In the genomic region with DNA sequence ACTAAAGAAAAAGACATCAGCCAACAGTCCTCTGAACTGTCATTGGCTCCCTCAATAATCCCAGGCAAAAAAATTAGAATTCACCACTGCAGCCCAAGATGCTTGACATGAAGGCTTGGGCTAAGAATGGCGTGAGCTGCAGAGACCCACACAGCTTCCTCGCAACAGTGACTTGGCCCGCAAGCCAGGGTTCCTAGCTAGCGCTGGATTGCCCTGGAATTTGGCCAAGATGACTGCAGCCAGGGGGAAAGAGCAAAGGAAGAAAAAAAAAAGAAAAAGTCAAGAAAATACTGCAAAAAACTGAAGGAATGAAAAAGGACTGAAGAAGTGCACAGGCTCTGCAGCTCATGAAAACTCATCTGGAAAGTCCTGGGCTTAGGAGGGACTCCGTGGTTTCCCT, we compare ENCODE assay signal across 12 mouse cellular contexts. TPM values are rescaled to one million over a fixed set of nuclear protein-coding genes. Genes with fewer than 3 reads are reported as not detected.
DNase-seq lines count a peak whose midpoint lies in the region; ATAC-seq and TF ChIP-seq lines count a peak whose summit lies in the region.
"Had no signal": no experiment of that assay in that cellular context is flagged by ENCODE, and none has a peak within 500 bp of the region (broad histone marks: within the 10 kb centered on the region; RNA-seq: fewer than 3 reads in every experiment).

No protein-coding gene starts in this region.

- H3K9ac ChIP-seq in forebrain, embryonic 11.5 days (ENCODE audit: low read length): no peak overlapping the region
- no peak overlapping the region for H3K9ac ChIP-seq in forebrain, embryonic 13.5 days
- H3K9ac ChIP-seq in lung, embryonic 16.5 days (ENCODE audit: low read length): no peak overlapping the region
- H3K9ac ChIP-seq: hindbrain, embryonic 14.5 days; midbrain, embryonic 13.5 days had no signal

- no peaks in the 10 kb centered on the region for H3K36me3 ChIP-seq in forebrain, embryonic 11.5 days (ENCODE audit: control insufficient read depth, insufficient read depth, low read length)
- H3K36me3 ChIP-seq in forebrain, embryonic 13.5 days (ENCODE audit: poor library complexity, severe bottlenecking): no peaks in the 10 kb centered on the region
- H3K36me3 ChIP-seq in lung, embryonic 16.5 days (ENCODE audit: control insufficient read depth, insufficient read depth, low read length): no peaks in the 10 kb centered on the region
- H3K36me3 ChIP-seq: midbrain, embryonic 13.5 days had no signal

- no peak for TF ChIP-seq CTCF in lung, adult 2 months (IDR thresholded peaks at IDR 0.05; ENCODE audit: insufficient read depth, low read length)

- TF ChIP-seq POLR2A in lung, adult 2 months (IDR thresholded peaks at IDR 0.05; ENCODE audit: borderline replicate concordance, extremely low read depth, low read depth, low read length): no peak

- intact Hi-C loops in gastrocnemius, postnatal 14 days (cut with DNase I; ENCODE audit: low total_unique reads): no loop called here

- peak; percentile 31 for DNase-seq in forebrain, embryonic 11.5 days (ENCODE audit: low spot score)
- no peak for DNase-seq in lung, adult 2 months
- peak; percentile 63 for DNase-seq in gastrocnemius, postnatal 14 days
- DNase-seq in kidney, postnatal 4 days: peak; percentile 63 to 75
- no peak for DNase-seq in natural killer cell, adult 2 months (ENCODE audit: low spot score in 2 of 2)
- DNase-seq in urinary bladder, adult 18-20 months (ENCODE audit: low spot score in 2 of 2): no peak
- DNase-seq: thymus, postnatal 25 days had no signal

- no peak overlapping the region for H3K4me3 ChIP-seq in forebrain, embryonic 11.5 days (ENCODE audit: low read depth, low read length)
- no peak overlapping the region for H3K4me3 ChIP-seq in forebrain, embryonic 13.5 days
- no peak overlapping the region for H3K4me3 ChIP-seq in lung, embryonic 16.5 days (ENCODE audit: low read length)
- H3K4me3 ChIP-seq in lung, adult 2 months (replicated peaks; ENCODE audit: extremely low read depth, low read depth, low read length): no peak overlapping the region
- H3K4me3 ChIP-seq: midbrain, embryonic 13.5 days had no signal

- H3K4me1 ChIP-seq in forebrain, embryonic 11.5 days (replicated peaks; ENCODE audit: control insufficient read depth, insufficient read depth, low read length): peaks cover 26% of the 10 kb centered on the region
- H3K4me1 ChIP-seq in forebrain, embryonic 13.5 days: peaks cover 30% of the 10 kb centered on the region
- H3K4me1 ChIP-seq in lung, embryonic 16.5 days (replicated peaks; ENCODE audit: control insufficient read depth, insufficient read depth, low read length): peaks cover 31% of the 10 kb centered on the region
- H3K4me1 ChIP-seq in lung, adult 2 months (ENCODE audit: control insufficient read depth, insufficient read depth, low read length): peaks cover 9% of the 10 kb centered on the region

- no peak overlapping the region for H3K27ac ChIP-seq in forebrain, embryonic 11.5 days (ENCODE audit: low read depth, low read length)
- H3K27ac ChIP-seq in forebrain, embryonic 13.5 days: no peak overlapping the region
- peak overlapping the region; percentile 7; the same call in 1 of the 2 replicates for H3K27ac ChIP-seq in lung, embryonic 16.5 days (ENCODE audit: low read length)
- H3K27ac ChIP-seq: hindbrain, embryonic 14.5 days; midbrain, embryonic 13.5 days had no signal

- H3K27me3 ChIP-seq in forebrain, embryonic 11.5 days (ENCODE audit: control insufficient read depth, insufficient read depth, low read length): no peaks in the 10 kb centered on the region
- 0 out of 2 replicates have a peak, but pooled peaks cover 2% of the 10 kb centered on the region for H3K27me3 ChIP-seq in forebrain, embryonic 13.5 days
- no peaks in the 10 kb centered on the region for H3K27me3 ChIP-seq in lung, embryonic 16.5 days (ENCODE audit: control insufficient read depth, insufficient read depth, low read depth, low read length)

- ATAC-seq in forebrain, embryonic 11.5 days (replicated peaks; ENCODE audit: low FRiP score): no peak
- ATAC-seq in forebrain, embryonic 13.5 days: no peak
- ATAC-seq in lung, embryonic 16.5 days (ENCODE audit: low read depth): no peak
- ATAC-seq: midbrain, embryonic 13.5 days had no signal

- H3K9me3 ChIP-seq in forebrain, embryonic 11.5 days (ENCODE audit: control insufficient read depth, low read length): no peaks in the 10 kb centered on the region
- no peaks in the 10 kb centered on the region for H3K9me3 ChIP-seq in forebrain, embryonic 13.5 days (replicated peaks)
- no peaks in the 10 kb centered on the region for H3K9me3 ChIP-seq in lung, embryonic 16.5 days (ENCODE audit: control insufficient read depth, low read length)
- H3K9me3 ChIP-seq: midbrain, embryonic 13.5 days had no signal

- no peak overlapping the region for H3K4me2 ChIP-seq in forebrain, embryonic 11.5 days (ENCODE audit: low read depth, low read length, severe bottlenecking)
- H3K4me2 ChIP-seq in forebrain, embryonic 13.5 days: no peak overlapping the region
- no peak overlapping the region for H3K4me2 ChIP-seq in lung, embryonic 16.5 days (ENCODE audit: low read depth, low read length)
- H3K4me2 ChIP-seq: hindbrain, embryonic 14.5 days; liver, embryonic 11.5 days; midbrain, embryonic 13.5 days had no signal

- WGBS in forebrain, embryonic 11.5 days: 90% methylated on average over 5 of the region's 5 CpGs
- 75% methylated on average over 5 of the region's 5 CpGs for WGBS in forebrain, embryonic 13.5 days
- 36% methylated on average over 5 of the region's 5 CpGs for WGBS in lung, embryonic 16.5 days
- 56% methylated on average over 5 of the region's 5 CpGs for WGBS in lung, adult 2 months

RNA-seq across cellular contexts. Expression of a gene that starts 43.5 kb away (rescaled TPM):
- polyA plus RNA-seq in forebrain, embryonic 11.5 days (2014; fragmentation: Nextera tagmentation; extraction: Ambion mirVana): 121 and 122 TPM in 2 replicates
- polyA plus RNA-seq in forebrain, embryonic 13.5 days (2015; fragmentation: Nextera tagmentation; extraction: Ambion mirVana): 106 and 117 TPM in 2 replicates
- 146 and 147 TPM in 2 replicates for polyA plus RNA-seq in lung, embryonic 16.5 days (2015; fragmentation: Nextera tagmentation; extraction: Ambion mirVana)
- 25.9 TPM in 2 replicates for polyA plus RNA-seq in lung, adult 2 months (2012; rRNA removed)
- 10 to 100 TPM; 30.6 to 31.4 TPM for total RNA-seq in gastrocnemius, postnatal 14 days (2021)

RNA-seq across cellular contexts. Expression of a gene that starts 56.0 kb away (rescaled TPM):
- polyA plus RNA-seq in forebrain, embryonic 11.5 days (2014; fragmentation: Nextera tagmentation; extraction: Ambion mirVana): 25.7 and 27.2 TPM in 2 replicates
- polyA plus RNA-seq in forebrain, embryonic 13.5 days (2015; fragmentation: Nextera tagmentation; extraction: Ambion mirVana): 37.3 and 46.1 TPM in 2 replicates
- polyA plus RNA-seq in lung, embryonic 16.5 days (2015; fragmentation: Nextera tagmentation; extraction: Ambion mirVana): 18.4 and 18.9 TPM in 2 replicates
- polyA plus RNA-seq in lung, adult 2 months (2012; rRNA removed): 26.8 and 68.2 TPM in 2 replicates
- total RNA-seq in gastrocnemius, postnatal 14 days (2021): 1,000 to 10,000 TPM; 1,779 to 1,961 TPM

Comparison
In these comparisons a context has a peak if more than half of its experiments do, and no peak if none do; other contexts are left out.
1. DNase-seq: peak in forebrain, embryonic 11.5 days (single experiment), gastrocnemius, postnatal 14 days (single experiment) and kidney, postnatal 4 days (2 of 2); none in lung, adult 2 months (single experiment), natural killer cell, adult 2 months (0 of 2) and urinary bladder, adult 18-20 months (0 of 2).